Mouse (Mus musculus) limb, embryonic 10.5 days (tissue): ENCODE data around the gene Rbfox3. TPM values are rescaled to one million over a fixed set of nuclear protein-coding genes. Genes with fewer than 3 reads are reported as not detected.

Experiments used
- DNase-seq: peaks from one replicate; pipeline ENCODE4 v3.0.0-alpha.2; 2017; ENCODE audit warnings: low spot score
- H3K27ac ChIP-seq: fragments of 300-500 bp; sonication (generic); 2 replicates; pipeline ENCODE4 v1.5.1; 2016; ENCODE audit warnings: mild to moderate bottlenecking
- H3K27me3 ChIP-seq: fragments of 300-500 bp; sonication (generic); 2 replicates; pipeline ENCODE4 v1.6.1; 2016; ENCODE audit warnings: low read depth, mild to moderate bottlenecking; ENCODE audit not compliant: poor library complexity, severe bottlenecking
- H3K36me3 ChIP-seq: fragments of 300-500 bp; sonication (generic); 2 replicates; pipeline ENCODE4 v1.6.1; 2016; ENCODE audit warnings: mild to moderate bottlenecking, moderate library complexity
- H3K4me1 ChIP-seq: fragments of 300-500 bp; sonication (generic); 2 replicates; pipeline ENCODE4 v1.6.1; 2016
- H3K4me3 ChIP-seq: fragments of 300-500 bp; sonication (generic); 2 replicates; pipeline ENCODE4 v1.5.1; 2016; ENCODE audit warnings: mild to moderate bottlenecking, moderate library complexity
- H3K9me3 ChIP-seq: fragments of 300-500 bp; sonication (generic); replicated peaks from 2 replicates; pipeline ENCODE4 v1.6.1; 2016; ENCODE audit warnings: mild to moderate bottlenecking
- WGBS: fragments of 180-500 bp; shearing (Covaris S2); methylation state at CpG from one replicate; pipeline ENCODE4 v1.1.7; 2016; 5-methylcytosine and 5-hydroxymethylcytosine counted together
- polyA plus RNA-seq: library from polyadenylated mRNA; unstranded; fragments of >200 nt; fragmentation: Nextera tagmentation; extraction: Ambion mirVana; gene quantifications from 2 replicates; pipeline ENCODE4 v1.2.1, GENCODE M21; 2016

Gene Rbfox3
- polyA plus RNA-seq, 1 experiment from 2014 or later: 1.7 TPM

- 63% methylated on average over 8 of the region's 8 CpGs for WGBS
- no peak overlapping the region for H3K4me3 ChIP-seq
- no peak overlapping the region for H3K27ac ChIP-seq
- peaks cover 39% of the 10 kb centered on the region for H3K4me1 ChIP-seq
- no peak for DNase-seq
- no peaks in the 10 kb centered on the region for H3K36me3 ChIP-seq
- H3K27me3 ChIP-seq: peaks cover 35% of the 10 kb centered on the region
- H3K9me3 ChIP-seq: no peaks in the 10 kb centered on the region
Observed at GRCm38 (mm10) chr11:118677277-118677676, 234.1 kb downstream of the Rbfox3 start.

GRCm38 (mm10) chr11:118676364-118676763 lies 235.0 kb downstream of the Rbfox3 start:
- 85% methylated on average over 7 of the region's 7 CpGs for WGBS
- Histone ChIP-seq H3K4me3 (no peak overlapping the region), H3K36me3 (no peaks in the 10 kb centered on the region), H3K4me1 (peaks cover 39% of the 10 kb centered on the region), H3K9me3 (no peaks in the 10 kb centered on the region), H3K27ac (no peak overlapping the region), H3K27me3 (peaks cover 30% of the 10 kb centered on the region)
- no peak for DNase-seq

- DNase-seq: no peak
- Histone ChIP-seq H3K36me3 (no peaks in the 10 kb centered on the region), H3K9me3 (no peaks in the 10 kb centered on the region), H3K4me3 (no peak overlapping the region), H3K27ac (no peak overlapping the region), H3K4me1 (peaks cover 9% of the 10 kb centered on the region; the same call in 1 of the 2 replicates), H3K27me3 (peaks cover 4% of the 10 kb centered on the region; the same call in 1 of the 2 replicates)
- 83% methylated on average over 6 of the region's 6 CpGs for WGBS
Observed at GRCm38 (mm10) chr11:118671958-118672357, 239.4 kb downstream of the Rbfox3 start.

GRCm38 (mm10) chr11:118671216-118671615 lies 240.2 kb downstream of the Rbfox3 start:
- no peaks in the 10 kb centered on the region for H3K9me3 ChIP-seq
- H3K4me1 ChIP-seq: peaks cover 9% of the 10 kb centered on the region; the same call in 1 of the 2 replicates
- H3K27me3 ChIP-seq: peaks cover 4% of the 10 kb centered on the region; the same call in 1 of the 2 replicates
- 88% methylated on average over 6 of the region's 6 CpGs for WGBS
- no peak overlapping the region for H3K27ac ChIP-seq
- H3K4me3 ChIP-seq: no peak overlapping the region
- DNase-seq: no peak
- no peaks in the 10 kb centered on the region for H3K36me3 ChIP-seq

GRCm38 (mm10) chr11:118669820-118670219 lies 241.6 kb downstream of the Rbfox3 start:
- Histone ChIP-seq H3K4me1 (peaks cover 9% of the 10 kb centered on the region; the same call in 1 of the 2 replicates), H3K36me3 (no peaks in the 10 kb centered on the region), H3K27ac (no peak overlapping the region), H3K9me3 (no peaks in the 10 kb centered on the region), H3K27me3 (0 out of 2 replicates have a peak, but pooled peaks cover 4% of the 10 kb centered on the region), H3K4me3 (no peak overlapping the region)
- WGBS: 78% methylated on average over 5 of the region's 5 CpGs
- no peak for DNase-seq

- H3K4me1 ChIP-seq: peaks cover 1% of the 10 kb centered on the region; the same call in 1 of the 2 replicates
- no peak overlapping the region for H3K4me3 ChIP-seq
- H3K27me3 ChIP-seq: 0 out of 2 replicates have a peak, but pooled peaks cover 4% of the 10 kb centered on the region
- H3K27ac ChIP-seq: no peak overlapping the region
- WGBS: 83% methylated on average over 8 of the region's 8 CpGs
- no peaks in the 10 kb centered on the region for H3K9me3 ChIP-seq
- H3K36me3 ChIP-seq: no peaks in the 10 kb centered on the region
- DNase-seq: no peak
Observed at GRCm38 (mm10) chr11:118668351-118668750, 243.0 kb downstream of the Rbfox3 start.

GRCm38 (mm10) chr11:118667946-118668345 lies 243.5 kb downstream of the Rbfox3 start:
- H3K4me1 ChIP-seq: no peaks in the 10 kb centered on the region
- no peaks in the 10 kb centered on the region for H3K9me3 ChIP-seq
- WGBS: 61% methylated on average over 1 of the region's 1 CpGs
- H3K27me3 ChIP-seq: 0 out of 2 replicates have a peak, but pooled peaks cover under 1% of the 10 kb centered on the region
- no peak overlapping the region for H3K27ac ChIP-seq
- DNase-seq: no peak
- no peaks in the 10 kb centered on the region for H3K36me3 ChIP-seq
- H3K4me3 ChIP-seq: no peak overlapping the region

- Histone ChIP-seq H3K27me3 (no peaks in the 10 kb centered on the region), H3K27ac (no peak overlapping the region), H3K9me3 (no peaks in the 10 kb centered on the region), H3K36me3 (no peaks in the 10 kb centered on the region), H3K4me1 (no peaks in the 10 kb centered on the region), H3K4me3 (no peak overlapping the region)
- DNase-seq: no peak
- 83% methylated on average over 3 of the region's 3 CpGs for WGBS
Observed at GRCm38 (mm10) chr11:118666172-118666571, 245.2 kb downstream of the Rbfox3 start.

GRCm38 (mm10) chr11:118663305-118663704 lies 248.1 kb downstream of the Rbfox3 start:
- H3K27me3 ChIP-seq: no peaks in the 10 kb centered on the region
- H3K27ac ChIP-seq: no peak overlapping the region
- H3K9me3 ChIP-seq: no peaks in the 10 kb centered on the region
- H3K4me1 ChIP-seq: no peaks in the 10 kb centered on the region
- no peaks in the 10 kb centered on the region for H3K36me3 ChIP-seq
- no peak overlapping the region for H3K4me3 ChIP-seq
- DNase-seq: no peak
- WGBS: 86% methylated on average over 8 of the region's 8 CpGs

- 20% methylated on average over 10 of the region's 10 CpGs for WGBS
Observed at GRCm38 (mm10) chr11:118659305-118659704, 252.1 kb downstream of the Rbfox3 start.

GRCm38 (mm10) chr11:118655833-118656232 lies 255.6 kb downstream of the Rbfox3 start:
- H3K4me3 ChIP-seq: no peak overlapping the region
- no peak for DNase-seq
- H3K27me3 ChIP-seq: no peaks in the 10 kb centered on the region
- 81% methylated on average over 4 of the region's 4 CpGs for WGBS
- no peak overlapping the region for H3K27ac ChIP-seq
- H3K36me3 ChIP-seq: no peaks in the 10 kb centered on the region
- H3K4me1 ChIP-seq: no peaks in the 10 kb centered on the region
- H3K9me3 ChIP-seq: no peaks in the 10 kb centered on the region

More at GRCm38 (mm10) chr11:118659305-118659704, 252.1 kb downstream of the Rbfox3 start:
- H3K9me3 ChIP-seq: no peaks in the 10 kb centered on the region
- H3K4me3 ChIP-seq: no peak overlapping the region
- peak; percentile 73 for DNase-seq
- no peak overlapping the region for H3K27ac ChIP-seq
- H3K27me3 ChIP-seq: no peaks in the 10 kb centered on the region
- no peaks in the 10 kb centered on the region for H3K36me3 ChIP-seq
- H3K4me1 ChIP-seq: no peaks in the 10 kb centered on the region

- no peaks in the 10 kb centered on the region for H3K36me3 ChIP-seq
- H3K27ac ChIP-seq: no peak overlapping the region
- DNase-seq: no peak
- H3K9me3 ChIP-seq: no peaks in the 10 kb centered on the region
- 91% methylated on average over 14 of the region's 14 CpGs for WGBS
- H3K4me1 ChIP-seq: peaks cover under 1% of the 10 kb centered on the region; the same call in 1 of the 2 replicates
- no peaks in the 10 kb centered on the region for H3K27me3 ChIP-seq
- H3K4me3 ChIP-seq: no peak overlapping the region
Observed at GRCm38 (mm10) chr11:118653521-118654318, 257.7 kb downstream of the Rbfox3 start.

- DNase-seq: no peak
- Histone ChIP-seq H3K4me1 (peaks cover 4% of the 10 kb centered on the region; the same call in 1 of the 2 replicates), H3K9me3 (no peaks in the 10 kb centered on the region), H3K27ac (no peak overlapping the region), H3K36me3 (no peaks in the 10 kb centered on the region), H3K27me3 (no peaks in the 10 kb centered on the region), H3K4me3 (no peak overlapping the region)
- 88% methylated on average over 13 of the region's 13 CpGs for whole genome bisulfite sequencing
Observed at GRCm38 (mm10) chr11:118652401-118653240, 258.8 kb downstream of the Rbfox3 start.
